Comparison of ENCODE assay signal across 18 mouse cellular contexts in the genomic region with DNA sequence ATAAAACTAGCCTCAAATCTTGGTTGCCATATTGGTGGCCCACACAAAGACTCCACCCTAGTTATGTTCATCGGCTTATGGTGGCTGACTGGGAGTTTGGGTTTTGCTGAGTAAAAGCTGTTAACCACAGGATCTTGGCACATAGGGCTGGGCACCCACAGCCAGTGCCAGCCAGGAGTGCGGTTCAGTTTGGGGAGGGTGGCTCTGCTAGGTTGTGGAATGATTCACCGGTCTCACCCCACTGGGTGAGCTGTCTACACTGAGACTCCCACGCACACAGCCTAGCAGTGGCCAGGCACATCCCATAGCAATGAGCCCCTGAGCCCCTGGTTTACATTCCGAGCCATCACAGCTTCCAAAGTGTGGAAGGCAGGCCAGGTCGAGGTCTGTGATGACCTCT. TPM values are rescaled to one million over a fixed set of nuclear protein-coding genes. Genes with fewer than 3 reads are reported as not detected.
DNase-seq lines count a peak whose midpoint lies in the region; ATAC-seq and TF ChIP-seq lines count a peak whose summit lies in the region.
"Had no signal": no experiment of that assay in that cellular context is flagged by ENCODE, and none has a peak within 500 bp of the region (broad histone marks: within the 10 kb centered on the region; RNA-seq: fewer than 3 reads in every experiment).

No protein-coding gene starts in this region.

- ATAC-seq in granulocyte monocyte progenitor cell, adult 5-6 weeks (replicated peaks; ENCODE audit: poor library complexity, severe bottlenecking), result peak; percentile 90
- ATAC-seq: forebrain, postnatal 0 days; intestine, embryonic 16.5 days had no signal

- no peaks in the 10 kb centered on the region for H3K27me3 ChIP-seq in myocyte (ENCODE audit: control insufficient read depth, insufficient read depth, insufficient read length)
- H3K27me3 ChIP-seq: hindbrain, embryonic 12.5 days; neural tube, embryonic 15.5 days had no signal

- no peak overlapping the region for H3K4me3 ChIP-seq in myocyte
- H3K4me3 ChIP-seq: heart, adult 2 months; hindbrain, embryonic 12.5 days; left cerebral cortex, adult 2 months; midbrain, embryonic 10.5 days; neural tube, embryonic 15.5 days had no signal

- DNase-seq in kidney, postnatal 4 days, result peak; percentile 24 to 45
- no peak for DNase-seq in kidney, adult 11 months
- peak; percentile 66 for DNase-seq in NIH3T3 (ENCODE audit: low read depth)
- no peak for DNase-seq in B cell, adult 2 months
- no peak for DNase-seq in adrenal gland, adult (ENCODE audit: inconsistent age in 2 of 2, low spot score in 1 of 2)
- DNase-seq: cerebellum, adult 11 months; cerebellum, postnatal 36 days; forebrain, postnatal 0 days; heart, adult 2 months; right cerebral cortex, postnatal 4 days; thymus, postnatal 14 days had no signal

- no peak for TF ChIP-seq POLR2A in myocyte (IDR thresholded peaks at IDR 0.05; ENCODE audit: insufficient read length, low read depth)

- no peaks in the 10 kb centered on the region for H3K79me2 ChIP-seq in myocyte (ENCODE audit: control insufficient read depth, insufficient read depth)

- H3K4me2 ChIP-seq in myocyte (ENCODE audit: low read depth), result peak overlapping the region; percentile 39
- H3K4me2 ChIP-seq: hindbrain, embryonic 12.5 days; neural tube, embryonic 15.5 days had no signal

- H3K36me3 ChIP-seq in myocyte (ENCODE audit: control insufficient read depth, insufficient read depth), result no peaks in the 10 kb centered on the region
- H3K36me3 ChIP-seq: hindbrain, embryonic 12.5 days; midbrain, embryonic 10.5 days; neural tube, embryonic 15.5 days had no signal

- H3ac ChIP-seq in myocyte (ENCODE audit: control insufficient read depth, insufficient read length), result no peak overlapping the region

TF ChIP-seq in myocyte, 11 proteins besides CTCF, POLR2A, EP300 and RAD21:
- TF ChIP-seq MAX (IDR thresholded peaks at IDR 0.05; ENCODE audit: low read depth) (no peak), TCF12 (IDR thresholded peaks at IDR 0.05; ENCODE audit: insufficient read depth, poor library complexity, severe bottlenecking) (peak; percentile 7), REST (IDR thresholded peaks at IDR 0.05; ENCODE audit: insufficient read depth, insufficient read length) (no peak), MYOD1 (IDR thresholded peaks at IDR 0.05; ENCODE audit: control insufficient read depth in 1 of 3, insufficient read length in 2 of 3, low read depth in 2 of 3) (peak in 1 of 3 experiments; percentile 65), SRF (IDR thresholded peaks at IDR 0.05; ENCODE audit: control insufficient read depth, insufficient read length, low read depth) (no peak), CEBPB (IDR thresholded peaks at IDR 0.05; ENCODE audit: insufficient read depth, poor library complexity, severe bottlenecking) (no peak), USF1 (IDR thresholded peaks at IDR 0.05; ENCODE audit: low read depth) (no peak), MYOG (IDR thresholded peaks at IDR 0.05; ENCODE audit: control insufficient read depth in 1 of 3, insufficient read depth in 1 of 3, insufficient read length in 2 of 3, low read depth in 2 of 3) (peak in 1 of 3 experiments; percentile 55), TCF3 (IDR thresholded peaks at IDR 0.05; ENCODE audit: insufficient read length, low read depth) (no peak), E2F4 (IDR thresholded peaks at IDR 0.05; ENCODE audit: insufficient read depth) (no peak), POLR2AphosphoS2 (IDR thresholded peaks at IDR 0.05; ENCODE audit: insufficient read length, low read depth) (no peak)
TF ChIP-seq in myocyte: peak in this region for 3.

RNA-seq across cellular contexts. Expression of a gene that starts 25.3 kb away (rescaled TPM):
- 4,638 and 5,139 TPM in 2 replicates for total RNA-seq in granulocyte monocyte progenitor cell, adult 5-6 weeks (2014; fragmentation: Nextera tagmentation)
- 3,883 and 3,979 TPM in 2 replicates for total RNA-seq in granulocyte monocyte progenitor cell, adult 5-6 weeks (2017)
- polyA plus RNA-seq in myocyte (2012; fragmentation: generic; extraction: Trizol), result 2,418 TPM

Comparison
In these comparisons a context has a peak if more than half of its experiments do, and no peak if none do; other contexts are left out.
1. DNase-seq: peak in kidney, postnatal 4 days (2 of 2) and NIH3T3 (single experiment); none in kidney, adult 11 months (single experiment), B cell, adult 2 months (0 of 2) and adrenal gland, adult (0 of 2).